Mouse (Mus musculus) cerebellum, adult 11 months (tissue): ENCODE measurements around the gene Lce1m.
"Not testable (repeated sequence)": the region's sequence is repeated elsewhere in the genome, so short reads cannot be mapped to it uniquely, and the experiment has no call there.

Experiments
- DNase-seq: peaks from one replicate; pipeline ENCODE4 v3.0.0; 2022

Lce1m gene

GRCm38 (mm10) chr3:93018960-93019359 is at the start of gene Lce1m:
TSS of gene Lce1m (minus strand) at chr3:93019060.
- no peak for DNase-seq

- DNase-seq, result not testable (repeated sequence)
Observed at GRCm38 (mm10) chr3:93068523-93068922, 49.7 kb upstream of the Lce1m start, which contains the start of gene Gm4858. TSS of gene Gm4858 (plus strand) at chr3:93068823.

GRCm38 (mm10) chr3:93052826-93053474 is 34.1 kb upstream of the Lce1m start:
- no peak for DNase-seq

- no peak for DNase-seq
Observed at GRCm38 (mm10) chr3:93050182-93050581, 31.3 kb upstream of the Lce1m start.

GRCm38 (mm10) chr3:93031450-93031849 is 12.6 kb upstream of the Lce1m start:
- peak; percentile 2 for DNase-seq

GRCm38 (mm10) chr3:93025486-93025885 is 6.6 kb upstream of the Lce1m start:
- no peak for DNase-seq

GRCm38 (mm10) chr3:93023411-93024184 is 4.7 kb upstream of the Lce1m start:
- no peak for DNase-seq

- no peak for DNase-seq
Observed at GRCm38 (mm10) chr3:93021171-93021570, 2.3 kb upstream of the Lce1m start.

GRCm38 (mm10) chr3:93015460-93016104 is 3.3 kb downstream of the Lce1m start, which contains the start of gene Crct1:
TSS of gene Crct1 (minus strand) at chr3:93015687.
- no peak for DNase-seq

- no peak for DNase-seq
Observed at GRCm38 (mm10) chr3:93014871-93015270, 4.0 kb downstream of the Lce1m start.

- no peak for DNase-seq
Observed at GRCm38 (mm10) chr3:93014378-93014801, 4.5 kb downstream of the Lce1m start.

GRCm38 (mm10) chr3:93002843-93003242 is 16.0 kb downstream of the Lce1m start:
- no peak for DNase-seq

- no peak for DNase-seq
Observed at GRCm38 (mm10) chr3:93000621-93001020, 18.2 kb downstream of the Lce1m start.

GRCm38 (mm10) chr3:92998691-92999090 is 20.2 kb downstream of the Lce1m start:
- DNase-seq, result peak; percentile 16

GRCm38 (mm10) chr3:92991926-92992325 is 26.9 kb downstream of the Lce1m start, which contains the start of gene Lce3f:
TSS of gene Lce3f (plus strand) at chr3:92992226.
- DNase-seq, result no peak

- DNase-seq, result no peak
Observed at GRCm38 (mm10) chr3:92978484-92978883, 40.4 kb downstream of the Lce1m start.
